Mouse (Mus musculus) ES-Bruce4 (cell line): ENCODE results near the gene Yars.

Experiments
- CTCF ChIP-seq: IDR thresholded peaks from one replicate; pipeline ENCODE4 v1.8.1; 2011; ENCODE audit warnings: low read depth, low read length
- POLR2A ChIP-seq: IDR thresholded peaks from one replicate; pipeline ENCODE4 v1.8.1; 2011; ENCODE audit warnings: low read length; ENCODE audit not compliant: insufficient read depth

DNA sequence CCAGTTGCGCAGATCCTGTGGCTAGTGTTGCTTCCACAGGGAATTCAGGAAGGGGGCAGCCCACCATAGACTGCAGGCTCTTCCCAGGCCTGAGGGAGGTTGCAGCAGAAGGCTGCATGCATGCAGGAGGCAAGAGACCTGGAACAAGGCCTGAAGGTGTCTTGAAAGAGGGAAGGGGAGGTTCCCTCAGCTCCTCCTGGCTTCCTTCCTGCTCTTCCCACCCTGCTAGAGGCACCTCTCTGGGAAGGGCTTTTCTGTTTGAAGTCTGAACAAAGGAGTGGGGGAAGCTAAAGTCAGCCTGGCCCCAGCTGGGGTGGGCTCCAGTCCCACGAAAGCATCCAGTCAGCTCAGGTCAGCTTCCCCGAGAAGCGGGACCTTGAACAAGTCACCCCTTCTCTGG, 52.8 kb downstream of the Yars start:
- TF ChIP-seq CTCF (no peak), POLR2A (no peak)
